Mouse (Mus musculus) mouse embryonic stem cell (cell line): ENCODE measurements around the gene Ctdspl.

Experiments
- in situ Hi-C, 2 experiments: fragments of 300-500 bp; cut with MboI; formaldehyde crosslinking; loops; 1 replicate in 1 of 2; 3 replicates in 1 of 2; pipeline ENCODE4 v1.14.3; 2019 to 2020; ENCODE audit warnings: low sequenced_read_pairs in 2 of 2, low pct_unique_long_range_greater_than_20kb in 1 of 2, mixed read lengths in 1 of 2; ENCODE audit not compliant: unreplicated experiment in 1 of 2

The Ctdspl gene

DNA sequence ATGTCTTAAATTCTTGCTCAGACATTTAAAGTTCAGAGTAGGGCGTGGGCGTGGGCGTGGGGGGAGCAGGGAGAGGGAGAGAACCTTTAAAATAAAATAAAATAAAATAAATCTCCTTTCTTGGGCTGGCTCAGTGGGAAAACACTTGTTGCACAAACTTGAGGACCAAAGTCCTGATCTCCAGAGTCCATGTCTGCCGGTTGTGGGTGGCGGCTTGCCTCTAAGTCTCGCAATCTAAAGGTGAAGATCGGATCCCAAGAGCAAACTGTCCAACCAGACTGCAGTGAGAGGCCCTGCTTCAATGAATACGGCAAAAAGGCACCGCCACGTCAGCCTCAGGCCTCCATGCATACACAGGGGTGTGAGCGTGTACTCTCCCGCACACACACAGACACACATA lies 13.6 kb downstream of the Ctdspl start:
- in situ Hi-C loops: no loop called here

DNA sequence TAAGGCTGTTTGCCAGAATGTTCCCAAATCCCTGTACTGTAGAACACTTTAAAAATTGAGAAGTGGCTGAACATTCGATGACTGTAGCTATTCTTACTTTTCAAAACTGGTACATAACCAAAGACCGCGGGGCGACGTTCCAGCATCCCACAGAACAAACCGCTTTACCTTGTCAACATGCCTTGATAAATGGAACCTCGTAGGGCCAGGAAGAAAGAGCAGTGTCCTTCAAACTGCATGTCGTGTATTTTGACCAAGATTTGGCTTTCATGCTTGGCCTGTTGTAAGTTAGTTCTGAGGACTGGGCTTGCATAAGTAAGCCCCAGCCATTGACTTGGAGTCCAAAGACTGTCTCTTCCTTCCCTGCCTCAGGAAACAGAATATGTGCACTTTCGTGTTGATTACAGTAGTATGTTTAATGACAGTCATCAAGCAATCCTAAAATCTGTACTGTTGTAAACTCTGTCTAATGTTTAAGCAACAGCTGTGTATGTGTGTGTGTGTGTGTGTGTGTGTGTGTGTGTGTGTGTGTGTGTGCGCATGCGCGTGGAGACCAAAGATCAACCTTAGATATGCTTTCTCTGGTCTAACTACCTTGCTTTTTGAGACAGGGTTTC lies 14.4 kb downstream of the Ctdspl start:
- in situ Hi-C loops: no loop called here

DNA sequence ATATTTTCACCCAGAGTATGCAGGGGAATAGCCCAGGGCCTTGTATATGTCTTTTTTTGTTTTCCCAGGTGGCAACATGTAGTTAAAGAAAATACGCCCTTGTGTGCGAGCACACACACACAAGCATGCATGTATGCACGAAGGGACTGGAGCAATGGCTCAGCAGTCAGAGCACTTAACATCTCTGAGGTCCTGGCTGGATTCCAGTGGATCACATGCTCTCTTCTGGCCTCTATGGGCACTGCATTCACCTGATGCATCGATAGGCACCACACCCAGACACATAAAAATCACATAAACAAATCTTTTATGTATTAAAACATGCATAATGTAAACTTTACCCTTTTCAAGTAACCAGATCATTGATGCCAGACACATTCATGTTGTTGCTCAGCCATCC lies 15.8 kb downstream of the Ctdspl start:
- in situ Hi-C loops: no loop called here

- in situ Hi-C loops: no loop called here
These were observed 17.7 kb downstream of the Ctdspl start for GRCm38 (mm10) chr9:118943941-118944340.

DNA sequence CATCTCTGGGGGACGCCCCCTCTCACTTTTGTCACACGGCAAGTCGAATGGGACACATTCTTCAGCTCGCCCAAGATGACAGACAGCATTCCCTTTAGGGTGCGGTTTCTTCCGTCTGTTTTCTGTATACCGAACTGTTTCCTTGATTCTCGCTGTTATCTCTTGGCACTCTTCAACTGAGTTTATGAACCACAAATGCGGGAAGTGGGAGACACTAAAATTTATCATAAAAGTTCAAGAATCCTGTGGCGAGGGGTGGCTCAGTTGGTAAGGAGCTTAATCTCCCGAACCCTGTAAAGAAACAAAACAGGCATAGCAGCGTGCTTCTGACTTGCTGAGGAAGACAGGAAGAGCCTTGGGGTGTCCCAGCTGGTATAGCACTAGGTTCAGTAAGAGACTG lies 18.1 kb downstream of the Ctdspl start:
- in situ Hi-C loops: no loop called here

DNA sequence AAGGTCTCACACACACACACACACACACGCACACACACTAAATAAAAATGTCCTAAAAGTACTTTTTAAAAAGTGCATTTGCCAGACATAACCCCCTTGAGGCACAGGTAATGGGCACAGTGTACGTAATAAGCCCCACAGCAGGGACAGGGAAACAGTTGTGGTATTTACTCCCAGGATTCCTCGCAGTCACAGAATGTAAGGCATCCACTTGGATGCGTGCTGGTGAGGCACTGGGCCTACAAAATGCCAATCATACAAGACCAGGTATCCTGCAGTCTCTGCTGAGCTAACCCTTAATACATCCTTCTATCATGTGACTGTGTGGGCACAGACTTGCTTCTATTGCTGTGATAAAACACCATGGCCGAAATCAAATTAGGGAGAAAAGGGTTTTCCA lies 22.2 kb downstream of the Ctdspl start:
- in situ Hi-C loops: no loop called here

DNA sequence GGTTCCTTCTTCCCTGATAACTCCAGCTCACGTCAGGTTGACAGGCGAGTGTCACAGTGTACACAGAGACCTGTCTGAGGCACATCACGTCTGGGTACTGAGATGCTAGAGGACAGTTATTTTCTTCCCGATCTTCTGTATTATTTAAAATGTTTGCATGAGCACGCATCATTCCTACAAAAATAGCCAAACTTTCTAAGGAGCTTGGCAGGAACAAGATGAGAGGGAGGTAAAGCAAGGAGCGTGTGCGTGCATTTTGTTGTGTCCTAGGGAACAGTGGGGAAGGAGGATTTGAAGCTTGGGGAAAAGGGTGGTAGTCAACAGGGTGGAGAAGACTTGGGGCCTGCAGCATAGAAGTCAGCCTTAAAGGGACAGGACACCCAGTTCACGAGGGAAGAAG lies 22.9 kb downstream of the Ctdspl start:
- in situ Hi-C loops: no loop called here

DNA sequence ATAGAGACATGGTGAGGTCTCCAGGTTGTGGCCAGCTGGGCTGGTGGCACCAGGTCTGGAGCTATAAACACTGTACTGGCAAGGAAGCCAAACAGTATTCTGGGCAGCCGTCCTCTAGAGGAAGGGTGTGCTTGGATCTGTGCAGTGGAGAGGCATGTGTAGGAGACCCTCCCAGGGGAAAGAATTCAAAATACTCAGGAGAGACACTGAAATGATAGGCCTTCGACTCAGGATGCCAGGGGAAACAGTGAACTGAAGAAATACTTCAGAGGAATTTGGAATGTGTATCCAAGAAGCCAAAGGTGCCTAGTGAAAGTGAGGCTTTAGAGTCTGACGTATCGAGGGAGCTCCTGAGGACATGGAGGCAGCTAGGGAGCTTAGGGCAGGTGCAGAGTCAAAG lies 23.4 kb downstream of the Ctdspl start:
- in situ Hi-C loops: no loop called here

- in situ Hi-C loops: no loop called here
These were observed 23.8 kb downstream of the Ctdspl start for GRCm38 (mm10) chr9:118950061-118950460.

GRCm38 (mm10) chr9:118950751-118951150 lies 24.5 kb downstream of the Ctdspl start:
- in situ Hi-C loops: no loop called here

GRCm38 (mm10) chr9:118951381-118951780 lies 25.1 kb downstream of the Ctdspl start:
- in situ Hi-C loops: no loop called here

- in situ Hi-C loops: no loop called here
These were observed 25.9 kb downstream of the Ctdspl start for GRCm38 (mm10) chr9:118952180-118952579.

DNA sequence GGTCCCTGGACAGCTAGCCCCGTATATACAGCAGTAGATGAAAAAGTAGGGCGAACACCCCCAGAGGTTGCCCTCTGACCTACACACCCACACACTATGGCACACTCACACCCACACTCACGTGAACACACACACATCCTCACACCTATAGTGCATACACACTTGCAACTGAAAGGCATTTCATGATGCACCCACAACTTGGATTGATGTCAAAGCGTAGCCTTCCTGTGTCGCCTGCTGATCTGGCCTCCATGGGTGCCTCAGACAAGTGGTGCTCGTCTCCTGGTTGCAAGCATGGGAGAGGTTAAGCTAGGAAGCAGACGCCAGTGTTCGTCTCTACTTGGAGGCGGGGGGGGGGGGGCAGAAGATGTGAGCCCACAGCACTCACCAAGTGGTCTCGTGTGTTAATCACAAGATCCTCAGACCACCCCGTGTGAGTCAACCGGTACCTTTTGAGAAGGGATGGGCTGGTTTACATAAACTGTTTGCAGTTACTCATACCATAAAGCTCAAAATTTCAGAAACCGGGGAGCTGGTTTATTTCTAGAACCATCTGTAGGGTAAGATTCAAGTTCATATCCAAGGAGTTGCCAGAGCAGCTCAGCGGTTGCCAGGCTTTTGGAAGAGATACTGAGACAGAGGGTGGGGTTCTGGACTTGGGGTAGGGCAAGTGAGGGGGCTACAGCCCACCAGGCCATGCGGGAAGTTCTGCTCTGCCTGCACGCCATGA lies 27.4 kb downstream of the Ctdspl start:
- in situ Hi-C loops: no loop called here

DNA sequence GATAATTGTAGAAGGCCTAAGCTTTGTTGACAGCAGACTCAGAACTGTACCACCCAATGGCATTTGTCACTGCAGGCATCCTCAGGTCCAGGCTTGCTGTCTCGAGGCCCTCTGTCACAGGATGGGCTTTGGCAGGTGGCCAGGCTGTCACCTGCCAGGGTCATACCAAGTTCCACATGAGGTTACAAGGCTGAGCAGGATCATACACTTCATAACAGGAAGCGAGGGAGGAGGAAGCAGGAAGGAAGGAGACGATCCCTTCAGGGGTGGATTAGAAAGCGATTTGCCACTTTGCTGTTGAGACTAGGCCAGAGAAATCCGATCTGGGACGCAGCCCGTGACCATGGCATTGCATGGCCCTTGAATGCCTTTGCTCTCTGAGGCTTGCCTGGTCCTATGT lies 32.5 kb downstream of the Ctdspl start:
- in situ Hi-C loops: no loop called here

- in situ Hi-C loops: no loop called here
These were observed 34.3 kb downstream of the Ctdspl start for GRCm38 (mm10) chr9:118960415-118961091.

- in situ Hi-C loops: no loop called here
These were observed 36.9 kb downstream of the Ctdspl start for GRCm38 (mm10) chr9:118963149-118963548.

- in situ Hi-C loops: no loop called here
These were observed 38.2 kb downstream of the Ctdspl start for GRCm38 (mm10) chr9:118964263-118965034.

- in situ Hi-C loops: no loop called here
These were observed 43.6 kb downstream of the Ctdspl start for GRCm38 (mm10) chr9:118969810-118970209.

GRCm38 (mm10) chr9:118973028-118973427 lies 46.8 kb downstream of the Ctdspl start:
- in situ Hi-C loops: no loop called here
